Comparison of ENCODE assay signal across 8 mouse cellular contexts in genomic region chr8:54508814-54509213, GRCm38 (mm10). TPM values are rescaled to one million over a fixed set of nuclear protein-coding genes. Genes with fewer than 3 reads are reported as not detected.
DNase-seq lines count a peak whose midpoint lies in the region; ATAC-seq and TF ChIP-seq lines count a peak whose summit lies in the region.

No protein-coding gene starts in this region.

- H3K9ac ChIP-seq in heart, postnatal 0 days (replicated peaks; ENCODE audit: low read depth, low read length) = no peak overlapping the region
- H3K9ac ChIP-seq in embryonic facial prominence, embryonic 12.5 days = peak overlapping the region; percentile 30; the same call in 1 of the 2 replicates
- no peak overlapping the region for H3K9ac ChIP-seq in intestine, postnatal 0 days (ENCODE audit: low read depth, low read length)

- no peak for DNase-seq in heart, postnatal 0 days (ENCODE audit: low spot score)
- no peak for DNase-seq in heart, adult 9 months (ENCODE audit: low spot score in 2 of 2)
- peak; percentile 32 for DNase-seq in neural tube, embryonic 10.5 days (ENCODE audit: extremely low spot score, low spot score)
- DNase-seq in B cell, adult 2 months = no peak
- DNase-seq in layer of hippocampus, postnatal 25 days (ENCODE audit: extremely low spot score in 1 of 2, low spot score in 1 of 2) = no peak
- no peak for DNase-seq in kidney, adult 8-10 months

- no peaks in the 10 kb centered on the region for H3K27me3 ChIP-seq in heart, postnatal 0 days (ENCODE audit: control insufficient read depth, insufficient read depth, low read length)
- no peaks in the 10 kb centered on the region for H3K27me3 ChIP-seq in embryonic facial prominence, embryonic 12.5 days
- no peaks in the 10 kb centered on the region for H3K27me3 ChIP-seq in intestine, postnatal 0 days (replicated peaks; ENCODE audit: control insufficient read depth, insufficient read depth, low read length)

- no peaks in the 10 kb centered on the region for H3K36me3 ChIP-seq in heart, postnatal 0 days (replicated peaks; ENCODE audit: control insufficient read depth, insufficient read depth, low read length)
- H3K36me3 ChIP-seq in embryonic facial prominence, embryonic 12.5 days = no peaks in the 10 kb centered on the region
- no peaks in the 10 kb centered on the region for H3K36me3 ChIP-seq in intestine, postnatal 0 days (ENCODE audit: control insufficient read depth, insufficient read depth)

- no peak for TF ChIP-seq EP300 in heart, postnatal 0 days (IDR thresholded peaks at IDR 0.05; ENCODE audit: low read depth)

- TF ChIP-seq CTCF in heart, postnatal 0 days (IDR thresholded peaks at IDR 0.05; ENCODE audit: low read depth) = no peak
- TF ChIP-seq CTCF in intestine, postnatal 0 days (IDR thresholded peaks at IDR 0.05; ENCODE audit: low read depth) = no peak

- ATAC-seq in heart, postnatal 0 days (ENCODE audit: insufficient read depth, low read depth) = no peak
- ATAC-seq in embryonic facial prominence, embryonic 12.5 days (ENCODE audit: insufficient number of reproducible peaks, insufficient read depth, low FRiP score, low TSS enrichment) = no peak
- ATAC-seq in intestine, postnatal 0 days = peak; percentile 28

- peaks cover 4% of the 10 kb centered on the region; the same call in 1 of the 2 replicates for H3K4me1 ChIP-seq in heart, postnatal 0 days (ENCODE audit: control insufficient read depth, insufficient read depth)
- H3K4me1 ChIP-seq in embryonic facial prominence, embryonic 12.5 days = no peaks in the 10 kb centered on the region
- no peaks in the 10 kb centered on the region for H3K4me1 ChIP-seq in intestine, postnatal 0 days (replicated peaks; ENCODE audit: control insufficient read depth, insufficient read depth, low read length)

- no peak overlapping the region for H3K27ac ChIP-seq in heart, postnatal 0 days (ENCODE audit: low read depth)
- no peak overlapping the region for H3K27ac ChIP-seq in embryonic facial prominence, embryonic 12.5 days
- H3K27ac ChIP-seq in intestine, postnatal 0 days (ENCODE audit: low read depth, low read length) = no peak overlapping the region

- H3K4me3 ChIP-seq in heart, postnatal 0 days (ENCODE audit: low read depth, low read length) = no peak overlapping the region; the same call in 1 of the 2 replicates
- peak overlapping the region; percentile 36 for H3K4me3 ChIP-seq in embryonic facial prominence, embryonic 12.5 days
- H3K4me3 ChIP-seq in intestine, postnatal 0 days (ENCODE audit: low read depth, low read length) = no peak overlapping the region

- H3K9me3 ChIP-seq in heart, postnatal 0 days (replicated peaks; ENCODE audit: control insufficient read depth, low read length) = no peaks in the 10 kb centered on the region
- H3K9me3 ChIP-seq in embryonic facial prominence, embryonic 12.5 days = no peaks in the 10 kb centered on the region
- H3K9me3 ChIP-seq in intestine, postnatal 0 days (ENCODE audit: control insufficient read depth) = no peaks in the 10 kb centered on the region

- H3K4me2 ChIP-seq in heart, postnatal 0 days (ENCODE audit: low read depth, low read length) = peak overlapping the region; percentile 62
- H3K4me2 ChIP-seq in embryonic facial prominence, embryonic 12.5 days (replicated peaks) = peak overlapping the region; percentile 72
- H3K4me2 ChIP-seq in intestine, postnatal 0 days (replicated peaks; ENCODE audit: low read depth) = peak overlapping the region; percentile 57

- 9% methylated on average over 7 of the region's 11 CpGs for WGBS in heart, postnatal 0 days
- 8% methylated on average over 9 of the region's 11 CpGs for WGBS in embryonic facial prominence, embryonic 12.5 days
- WGBS in intestine, postnatal 0 days = 3% methylated on average over 10 of the region's 11 CpGs

RNA-seq across cellular contexts. Expression of gene Asb5, which starts 20.6 kb away (rescaled TPM):
- 1.9 and 2.2 TPM in 2 replicates for total RNA-seq in heart, postnatal 0 days (2014; rRNA removed; ENCODE audit: low replicate concordance)
- polyA plus RNA-seq in heart, postnatal 0 days (2015; fragmentation: Nextera tagmentation; extraction: Ambion mirVana) = 6.6 and 8.6 TPM in 2 replicates
- 7.5 and 9.2 TPM in 2 replicates for polyA plus RNA-seq in embryonic facial prominence, embryonic 12.5 days (2016; fragmentation: Nextera tagmentation; extraction: Ambion mirVana)
- 2.8 and 3.2 TPM in 2 replicates for polyA plus RNA-seq in intestine, postnatal 0 days (2015; fragmentation: Nextera tagmentation; extraction: Ambion mirVana)
- total RNA-seq in layer of hippocampus, postnatal 25 days (2021) = 1 to 10 TPM; 1.1 to 1.4 TPM

RNA-seq across cellular contexts. Expression of gene Spcs3, which starts 21.0 kb away (rescaled TPM):
- 24.8 and 36.7 TPM in 2 replicates for total RNA-seq in heart, postnatal 0 days (2014; rRNA removed; ENCODE audit: low replicate concordance)
- 32.7 and 36.2 TPM in 2 replicates for polyA plus RNA-seq in heart, postnatal 0 days (2015; fragmentation: Nextera tagmentation; extraction: Ambion mirVana)
- 85.1 and 93.6 TPM in 2 replicates for polyA plus RNA-seq in embryonic facial prominence, embryonic 12.5 days (2016; fragmentation: Nextera tagmentation; extraction: Ambion mirVana)
- polyA plus RNA-seq in intestine, postnatal 0 days (2015; fragmentation: Nextera tagmentation; extraction: Ambion mirVana) = 33.6 and 35.3 TPM in 2 replicates
- total RNA-seq in layer of hippocampus, postnatal 25 days (2021) = 10 to 100 TPM; 42.3 to 44.2 TPM
